Mouse (Mus musculus) forebrain, embryonic 15.5 days (tissue): ENCODE data around the gene Ttll5. TPM values are rescaled to one million over a fixed set of nuclear protein-coding genes. Genes with fewer than 3 reads are reported as not detected.

Experiments used
- ATAC-seq: fragments of 200-750 bp; cut with Nextera tagmentation; replicated peaks from 2 replicates; pipeline ENCODE4 v1.8.0; 2017; ENCODE audit warnings: mild to moderate bottlenecking, moderate TSS enrichment, moderate library complexity
- H3K27ac ChIP-seq: fragments of 300-500 bp; sonication (generic); replicated peaks from 2 replicates; pipeline ENCODE4 v1.5.1; 2015; ENCODE audit warnings: mild to moderate bottlenecking, inconsistent platforms
- H3K27me3 ChIP-seq: fragments of 300-500 bp; sonication (generic); 2 replicates; pipeline ENCODE4 v1.6.1; 2015; ENCODE audit warnings: inconsistent platforms
- H3K36me3 ChIP-seq: fragments of 300-500 bp; sonication (generic); 2 replicates; pipeline ENCODE4 v1.6.1; 2015; ENCODE audit warnings: mild to moderate bottlenecking, inconsistent platforms
- H3K4me1 ChIP-seq: fragments of 300-500 bp; sonication (generic); 2 replicates; pipeline ENCODE4 v1.6.1; 2015; ENCODE audit warnings: inconsistent platforms
- H3K4me2 ChIP-seq: fragments of 300-500 bp; sonication (generic); replicated peaks from 2 replicates; pipeline ENCODE4 v1.6.1; 2015; ENCODE audit warnings: mild to moderate bottlenecking, inconsistent platforms
- H3K4me3 ChIP-seq: fragments of 300-500 bp; sonication (generic); 2 replicates; pipeline ENCODE4 v1.5.1; 2015; ENCODE audit warnings: mild to moderate bottlenecking, inconsistent platforms
- H3K9ac ChIP-seq: fragments of 300-500 bp; sonication (generic); replicated peaks from 2 replicates; pipeline ENCODE4 v1.6.1; 2015; ENCODE audit warnings: mild to moderate bottlenecking, inconsistent platforms
- H3K9me3 ChIP-seq: fragments of 300-500 bp; sonication (generic); 2 replicates; pipeline ENCODE4 v1.6.1; 2016; ENCODE audit warnings: inconsistent platforms
- WGBS: fragments of 180-500 bp; shearing (Covaris S2); methylation state at CpG from one replicate; pipeline ENCODE4 v1.1.7; 2015; ENCODE audit warnings: mixed read lengths; 5-methylcytosine and 5-hydroxymethylcytosine counted together
- polyA plus RNA-seq: library from polyadenylated mRNA; unstranded; fragments of >200 nt; fragmentation: Nextera tagmentation; extraction: Ambion mirVana; gene quantifications from 2 replicates; pipeline ENCODE4 v1.2.1, GENCODE M21; 2015

Gene Ttll5
- polyA plus RNA-seq, 1 experiment from 2014 or later, result 15.4 TPM

- WGBS, result 69% methylated on average over 4 of the region's 4 CpGs
- no peak overlapping the region for H3K27ac ChIP-seq
- no peaks in the 10 kb centered on the region for H3K27me3 ChIP-seq
- H3K4me1 ChIP-seq, result no peaks in the 10 kb centered on the region
- no peaks in the 10 kb centered on the region for H3K36me3 ChIP-seq
- no peak overlapping the region for H3K4me3 ChIP-seq
- no peak for ATAC-seq
- no peaks in the 10 kb centered on the region for H3K9me3 ChIP-seq
- H3K9ac ChIP-seq, result no peak overlapping the region
- H3K4me2 ChIP-seq, result no peak overlapping the region
Observed at GRCm38 (mm10) chr12:85974030-85974429, 149.6 kb downstream of the Ttll5 start.

GRCm38 (mm10) chr12:85979996-85980395, 155.5 kb downstream of the Ttll5 start:
- Histone ChIP-seq H3K9ac (no peak overlapping the region), H3K27me3 (no peaks in the 10 kb centered on the region), H3K9me3 (no peaks in the 10 kb centered on the region), H3K36me3 (no peaks in the 10 kb centered on the region), H3K4me2 (no peak overlapping the region), H3K27ac (peak overlapping the region; percentile 48; the same call in 1 of the 2 replicates), H3K4me3 (no peak overlapping the region), H3K4me1 (peaks cover 4% of the 10 kb centered on the region)
- ATAC-seq, result no peak
- WGBS, result 57% methylated on average over 5 of the region's 5 CpGs

DNA sequence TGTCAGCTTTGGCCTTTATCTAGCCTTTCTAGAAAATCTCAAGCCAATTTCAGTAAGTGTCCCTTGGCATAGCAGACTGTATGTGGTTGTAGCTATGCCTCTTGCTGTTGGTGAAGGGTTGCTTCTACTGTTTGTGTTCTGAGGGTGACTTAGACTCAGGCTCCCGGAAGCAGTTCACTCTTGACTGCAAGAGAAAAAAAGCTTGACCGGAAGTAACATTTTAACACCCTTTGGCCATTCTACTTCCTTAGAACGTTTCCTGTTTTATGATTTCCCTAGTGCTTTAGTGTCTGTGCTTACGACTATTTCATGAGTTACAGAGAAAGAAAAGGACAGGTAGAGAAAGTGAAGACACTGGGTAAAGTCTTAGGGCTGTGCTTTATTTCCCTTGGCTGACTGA, 161.1 kb downstream of the Ttll5 start:
- ATAC-seq, result no peak
- Histone ChIP-seq H3K27me3 (no peaks in the 10 kb centered on the region), H3K9ac (no peak overlapping the region), H3K4me2 (no peak overlapping the region), H3K4me1 (peaks cover 29% of the 10 kb centered on the region), H3K4me3 (no peak overlapping the region), H3K36me3 (no peaks in the 10 kb centered on the region), H3K9me3 (no peaks in the 10 kb centered on the region), H3K27ac (no peak overlapping the region)
- 88% methylated on average over 4 of the region's 4 CpGs for WGBS

DNA sequence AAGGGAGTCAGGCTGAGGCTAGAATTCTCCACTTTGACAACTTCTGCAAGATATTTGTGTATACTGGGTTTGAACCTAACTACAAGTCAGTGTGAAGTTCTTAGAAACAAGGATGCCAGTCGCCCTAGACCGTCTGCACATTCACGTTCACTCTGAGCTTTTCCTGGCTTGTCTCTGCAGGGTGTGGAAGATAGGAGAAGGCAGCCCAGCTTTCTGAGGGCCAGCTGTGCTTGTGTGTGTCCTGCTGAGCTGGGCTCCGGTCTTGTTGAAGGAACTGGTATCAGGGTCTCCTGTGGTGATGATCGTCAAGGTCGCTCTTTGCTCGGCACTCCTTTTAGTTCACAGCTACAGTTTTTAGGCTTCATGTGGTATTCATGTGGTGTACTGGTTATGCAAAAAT, 161.6 kb downstream of the Ttll5 start:
- Histone ChIP-seq H3K4me2 (no peak overlapping the region), H3K4me1 (peaks cover 30% of the 10 kb centered on the region), H3K9ac (no peak overlapping the region), H3K4me3 (no peak overlapping the region), H3K27ac (no peak overlapping the region), H3K27me3 (no peaks in the 10 kb centered on the region), H3K9me3 (no peaks in the 10 kb centered on the region), H3K36me3 (no peaks in the 10 kb centered on the region)
- ATAC-seq, result no peak
- 72% methylated on average over 7 of the region's 7 CpGs for WGBS

DNA sequence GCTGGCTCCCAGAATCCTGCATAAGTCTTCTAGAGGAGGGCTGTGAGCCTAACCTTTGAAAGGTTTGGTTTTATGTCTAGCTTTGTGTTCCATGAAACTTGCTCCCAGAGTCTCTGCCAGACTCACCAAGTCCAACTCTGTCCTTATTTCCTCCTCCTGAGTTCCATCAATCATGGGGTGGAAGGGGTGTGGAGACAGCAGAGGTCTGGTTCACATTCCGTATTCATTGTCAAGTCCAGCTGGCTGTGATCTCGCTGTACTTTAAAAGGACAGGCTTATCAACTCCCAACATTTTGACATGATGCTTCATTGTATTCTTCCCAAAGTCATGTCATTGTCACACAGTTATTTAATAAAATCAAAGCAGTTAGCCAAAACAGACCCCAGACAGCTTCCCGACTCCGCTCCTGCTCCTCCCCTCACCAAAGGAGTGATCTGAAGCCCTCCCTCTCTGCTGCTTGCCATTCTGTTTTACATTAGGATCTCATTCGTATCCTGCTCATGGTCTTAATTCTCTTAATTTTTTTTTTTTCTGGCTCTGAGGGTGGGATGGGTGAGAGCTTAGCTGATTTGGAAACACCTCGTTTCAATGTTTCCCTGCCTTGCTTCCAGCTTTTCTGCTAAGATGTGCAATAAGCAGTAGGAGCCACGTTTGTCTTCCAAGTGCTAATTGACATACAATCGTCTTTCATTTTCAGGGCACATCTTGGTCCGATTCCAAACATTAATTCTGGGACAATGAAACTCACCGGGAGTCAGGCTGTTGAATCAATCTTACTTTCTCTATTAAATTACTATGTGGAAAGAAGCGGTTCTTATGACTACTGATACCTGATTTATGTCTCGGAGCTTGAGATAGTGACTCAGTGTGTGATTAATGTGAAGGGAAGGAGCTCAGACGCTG, 162.3 kb downstream of the Ttll5 start:
- no peak overlapping the region for H3K9ac ChIP-seq
- 0 out of 2 replicates have a peak, but pooled peaks have one; percentile 11 for ATAC-seq
- no peaks in the 10 kb centered on the region for H3K9me3 ChIP-seq
- 24% methylated on average over 13 of the region's 13 CpGs for WGBS
- H3K36me3 ChIP-seq, result no peaks in the 10 kb centered on the region
- H3K27ac ChIP-seq, result peak overlapping the region; percentile 39; the same call in 1 of the 2 replicates
- H3K4me2 ChIP-seq, result peak overlapping the region; percentile 24
- peaks cover 32% of the 10 kb centered on the region for H3K4me1 ChIP-seq
- no peaks in the 10 kb centered on the region for H3K27me3 ChIP-seq
- H3K4me3 ChIP-seq, result no peak overlapping the region

DNA sequence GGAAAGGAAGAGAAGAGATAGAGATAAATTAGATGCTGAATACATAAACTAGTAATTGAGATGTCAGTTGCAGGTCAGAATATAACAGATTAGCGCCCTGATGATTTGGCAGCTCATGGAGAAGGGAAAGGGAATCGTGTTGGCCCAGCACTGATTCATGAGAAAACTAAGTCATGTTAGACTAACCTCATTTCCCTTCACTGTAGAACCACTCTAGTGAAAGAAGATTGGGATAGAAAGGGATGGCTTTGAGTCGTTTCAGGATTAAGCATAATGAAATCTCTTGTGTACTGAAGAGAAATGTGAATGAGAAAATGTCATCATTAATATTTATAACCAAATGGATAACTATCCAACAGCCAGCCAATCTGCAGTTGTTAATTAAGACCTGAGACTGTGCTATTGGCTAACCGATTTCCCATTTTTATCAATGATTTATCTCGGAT, 163.0 kb downstream of the Ttll5 start:
- ATAC-seq, result peak; percentile 58; the same call in 1 of the 2 replicates
- H3K4me2 ChIP-seq, result peak overlapping the region; percentile 24; the same call in 1 of the 2 replicates

GRCm38 (mm10) chr12:85988121-85988520, 163.7 kb downstream of the Ttll5 start:
- ATAC-seq, result no peak
- Histone ChIP-seq H3K9ac (no peak overlapping the region), H3K36me3 (no peaks in the 10 kb centered on the region), H3K4me3 (no peak overlapping the region), H3K4me2 (no peak overlapping the region), H3K9me3 (no peaks in the 10 kb centered on the region), H3K4me1 (peaks cover 35% of the 10 kb centered on the region), H3K27ac (no peak overlapping the region), H3K27me3 (no peaks in the 10 kb centered on the region)
- 89% methylated on average over 4 of the region's 4 CpGs for WGBS

More for the DNA sequence above, 163.0 kb downstream of the Ttll5 start:
- Histone ChIP-seq H3K4me3 (no peak overlapping the region), H3K9me3 (no peaks in the 10 kb centered on the region), H3K9ac (no peak overlapping the region), H3K27ac (peak overlapping the region; percentile 39; the same call in 1 of the 2 replicates), H3K27me3 (no peaks in the 10 kb centered on the region), H3K36me3 (no peaks in the 10 kb centered on the region), H3K4me1 (peaks cover 35% of the 10 kb centered on the region)
- 36% methylated on average over 5 of the region's 5 CpGs for WGBS

- Histone ChIP-seq H3K4me3 (no peak overlapping the region), H3K4me2 (no peak overlapping the region), H3K4me1 (peaks cover 35% of the 10 kb centered on the region), H3K27me3 (no peaks in the 10 kb centered on the region), H3K36me3 (no peaks in the 10 kb centered on the region), H3K27ac (no peak overlapping the region), H3K9me3 (no peaks in the 10 kb centered on the region), H3K9ac (no peak overlapping the region)
- whole genome bisulfite sequencing, result 92% methylated on average over 4 of the region's 4 CpGs
- ATAC-seq, result no peak
Observed at GRCm38 (mm10) chr12:85988818-85989377, 164.4 kb downstream of the Ttll5 start.

DNA sequence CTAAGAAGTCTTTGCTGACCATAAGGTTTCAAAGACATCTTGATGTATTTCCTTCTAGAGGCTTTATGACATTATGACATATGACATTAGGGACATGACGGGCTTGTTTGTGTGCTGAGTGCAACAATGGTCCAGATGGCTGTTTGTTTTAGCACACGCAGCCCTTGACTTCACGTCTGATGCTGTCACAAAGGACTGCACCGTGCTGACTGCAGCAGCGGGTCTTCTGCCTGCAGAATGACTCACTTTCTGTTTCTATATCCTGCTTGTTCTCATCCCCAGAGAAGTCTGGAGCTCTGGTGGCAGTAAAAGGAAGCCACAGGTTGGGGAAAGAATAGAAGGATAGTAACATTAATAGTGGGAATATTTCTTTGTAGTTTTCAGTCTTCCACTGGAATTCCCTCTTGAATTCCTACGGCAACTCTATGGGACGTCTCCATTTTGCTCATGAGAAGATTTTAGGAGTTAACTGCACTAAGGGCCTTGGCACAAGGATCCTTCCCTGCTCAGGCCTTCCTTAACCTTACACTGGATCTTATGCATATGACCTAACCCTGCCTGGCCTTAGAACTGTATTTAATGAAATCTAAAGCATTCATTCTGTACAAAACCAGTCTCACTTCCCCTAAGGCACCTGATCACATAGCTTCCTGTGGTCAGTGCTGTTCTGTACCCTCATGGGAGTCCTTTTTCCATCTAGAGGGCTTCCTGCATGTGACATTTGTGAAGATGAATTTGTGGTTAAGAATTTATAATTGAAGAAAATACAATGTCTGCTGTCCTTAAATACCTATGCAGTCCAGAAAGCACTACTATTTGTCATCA, 167.8 kb downstream of the Ttll5 start:
- Histone ChIP-seq H3K9ac (no peak overlapping the region), H3K27me3 (no peaks in the 10 kb centered on the region), H3K27ac (no peak overlapping the region), H3K4me3 (no peak overlapping the region), H3K4me1 (peaks cover 18% of the 10 kb centered on the region), H3K9me3 (no peaks in the 10 kb centered on the region), H3K4me2 (no peak overlapping the region), H3K36me3 (no peaks in the 10 kb centered on the region)
- 47% methylated on average over 7 of the region's 7 CpGs for WGBS
- no peak for ATAC-seq

DNA sequence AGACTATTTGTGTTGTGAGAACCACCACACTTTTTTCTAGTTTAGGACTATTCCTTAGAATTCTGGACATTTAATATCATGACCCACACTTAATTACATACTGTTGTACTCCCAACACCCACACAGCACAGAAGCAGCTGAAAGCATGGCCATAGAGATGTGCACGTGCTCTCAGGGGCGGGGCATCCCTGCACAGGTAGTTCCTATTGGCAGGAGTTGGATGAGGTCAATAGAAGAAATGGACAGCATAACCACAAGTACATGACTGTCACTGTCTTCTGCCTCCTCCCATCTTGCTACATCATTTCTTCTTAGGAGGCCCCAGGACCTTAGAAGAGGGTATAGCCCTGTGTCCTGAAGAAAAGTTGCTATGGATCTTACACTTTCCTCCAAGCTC, 168.4 kb downstream of the Ttll5 start:
- WGBS, result 84% methylated on average over 2 of the region's 2 CpGs

GRCm38 (mm10) chr12:85993790-85994360, 169.4 kb downstream of the Ttll5 start:
- no peak for ATAC-seq

More for the DNA sequence above, 168.4 kb downstream of the Ttll5 start:
- H3K27ac ChIP-seq, result no peak overlapping the region
- no peak overlapping the region for H3K4me3 ChIP-seq
- peaks cover 12% of the 10 kb centered on the region for H3K4me1 ChIP-seq
- no peaks in the 10 kb centered on the region for H3K9me3 ChIP-seq
- H3K27me3 ChIP-seq, result no peaks in the 10 kb centered on the region
- no peak for ATAC-seq
- H3K4me2 ChIP-seq, result no peak overlapping the region
- H3K36me3 ChIP-seq, result no peaks in the 10 kb centered on the region
- H3K9ac ChIP-seq, result no peak overlapping the region

More at GRCm38 (mm10) chr12:85993790-85994360, 169.4 kb downstream of the Ttll5 start:
- no peak overlapping the region for H3K9ac ChIP-seq
- H3K4me2 ChIP-seq, result no peak overlapping the region
- H3K36me3 ChIP-seq, result no peaks in the 10 kb centered on the region
- no peak overlapping the region for H3K4me3 ChIP-seq
- WGBS, result 90% methylated on average over 5 of the region's 5 CpGs
- no peak overlapping the region for H3K27ac ChIP-seq
- no peaks in the 10 kb centered on the region for H3K27me3 ChIP-seq
- no peaks in the 10 kb centered on the region for H3K9me3 ChIP-seq
- H3K4me1 ChIP-seq, result 0 out of 2 replicates have a peak, but pooled peaks cover 6% of the 10 kb centered on the region
